Mouse (Mus musculus) heart, embryonic 16.5 days (tissue): ENCODE data around the gene Fkbp2. TPM values are rescaled to one million over a fixed set of nuclear protein-coding genes. Genes with fewer than 3 reads are reported as not detected.

Source experiments
- ATAC-seq: fragments of 200-750 bp; cut with Nextera tagmentation; replicated peaks from 2 replicates; pipeline ENCODE4 v1.8.0; 2017; ENCODE audit warnings: moderate number of reproducible peaks; ENCODE audit not compliant: insufficient read depth, low FRiP score; ENCODE audit errors: extremely low read depth
- H3K27ac ChIP-seq: fragments of 300-500 bp; sonication (generic); 2 replicates; pipeline ENCODE4 v1.5.1; 2014; ENCODE audit warnings: mild to moderate bottlenecking, low read length, control low read depth, moderate library complexity
- H3K27me3 ChIP-seq: fragments of 300-500 bp; sonication (generic); 2 replicates; pipeline ENCODE4 v1.6.1; 2014; ENCODE audit warnings: low read length, mixed read lengths; ENCODE audit not compliant: control insufficient read depth, insufficient read depth
- H3K36me3 ChIP-seq: fragments of 300-500 bp; sonication (generic); 2 replicates; pipeline ENCODE4 v1.6.1; 2014; ENCODE audit not compliant: control insufficient read depth, insufficient read depth
- H3K4me1 ChIP-seq: fragments of 300-500 bp; sonication (generic); 2 replicates; pipeline ENCODE4 v1.6.1; 2014; ENCODE audit warnings: low read length, mixed read lengths; ENCODE audit not compliant: control insufficient read depth, insufficient read depth
- H3K4me2 ChIP-seq: fragments of 300-500 bp; sonication (generic); 2 replicates; pipeline ENCODE4 v1.6.1; 2014; ENCODE audit warnings: low read depth, mild to moderate bottlenecking, control low read depth, low read length
- H3K4me3 ChIP-seq: fragments of 300-500 bp; sonication (generic); 2 replicates; pipeline ENCODE4 v1.5.1; 2014; ENCODE audit warnings: mild to moderate bottlenecking, control low read depth, low read length
- H3K9ac ChIP-seq: fragments of 300-500 bp; sonication (generic); 2 replicates; pipeline ENCODE4 v1.6.1; 2014; ENCODE audit warnings: low read length, control low read depth
- H3K9me3 ChIP-seq: fragments of 300-500 bp; sonication (generic); replicated peaks from 2 replicates; pipeline ENCODE4 v1.6.1; 2016; ENCODE audit warnings: low read length; ENCODE audit not compliant: control insufficient read depth
- WGBS: fragments of 180-500 bp; shearing (Covaris S2); extraction: QIAGEN DNeasy Blood & Tissue Kit; methylation state at CpG from one replicate; pipeline ENCODE4 v1.1.7; 2014; 5-methylcytosine and 5-hydroxymethylcytosine counted together
- polyA plus RNA-seq: library from polyadenylated mRNA; unstranded; fragments of >200 nt; fragmentation: Nextera tagmentation; extraction: Ambion mirVana; gene quantifications from 2 replicates; pipeline ENCODE4 v1.2.1, GENCODE M21; 2015

Gene Fkbp2
- polyA plus RNA-seq, 1 experiment from 2014 or later, result 83.7 TPM

DNA sequence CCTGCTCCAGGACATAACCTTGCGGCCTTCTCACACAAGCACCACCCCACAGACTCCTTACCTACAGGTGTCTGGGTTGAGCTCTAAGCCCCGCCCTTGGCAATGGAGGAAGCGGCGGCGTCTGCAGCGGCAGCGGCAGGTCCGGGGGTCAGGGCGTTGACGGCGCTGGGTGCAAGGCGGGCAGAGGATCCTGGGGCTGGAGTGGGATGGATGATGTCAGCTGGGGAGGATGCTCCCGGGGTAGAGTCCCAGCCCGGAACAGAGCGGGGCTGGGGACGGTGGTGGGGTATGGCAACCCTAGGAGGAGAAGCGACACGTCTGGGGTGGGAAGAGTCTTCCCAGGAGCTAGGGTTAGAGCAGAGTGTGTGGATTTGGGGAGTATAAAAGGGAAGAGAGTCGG, 5.0 kb upstream of the Fkbp2 start:
- whole genome bisulfite sequencing, result 80% methylated on average over 19 of the region's 19 CpGs
- Histone ChIP-seq H3K27me3 (no peaks in the 10 kb centered on the region), H3K9ac (no peak overlapping the region), H3K4me2 (no peak overlapping the region), H3K27ac (no peak overlapping the region), H3K9me3 (no peaks in the 10 kb centered on the region), H3K36me3 (peaks cover 24% of the 10 kb centered on the region), H3K4me1 (peaks cover 24% of the 10 kb centered on the region), H3K4me3 (no peak overlapping the region)
- no peak for ATAC-seq

DNA sequence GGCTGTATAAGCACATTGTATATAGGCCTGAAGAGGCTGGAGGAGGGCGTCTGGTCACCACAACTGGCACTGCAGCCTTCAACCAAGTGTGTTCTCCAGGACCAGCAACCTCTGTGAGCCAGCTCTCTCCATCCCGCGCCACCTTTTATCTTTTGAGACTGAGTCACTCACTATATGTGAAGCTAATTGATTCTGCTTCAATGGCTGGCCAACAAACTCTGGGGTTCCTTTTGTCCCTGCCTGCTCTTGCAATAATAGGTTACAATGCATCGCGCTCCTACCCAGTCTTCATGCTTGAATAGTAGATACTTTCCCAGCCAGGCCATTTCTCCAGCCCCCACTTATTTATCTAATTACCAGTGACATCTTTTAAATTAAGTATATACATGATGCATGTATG, 3.3 kb upstream of the Fkbp2 start:
- no peak overlapping the region for H3K27ac ChIP-seq
- no peak overlapping the region for H3K4me3 ChIP-seq
- no peak overlapping the region for H3K9ac ChIP-seq
- H3K4me2 ChIP-seq, result no peak overlapping the region
- no peaks in the 10 kb centered on the region for H3K9me3 ChIP-seq
- no peaks in the 10 kb centered on the region for H3K27me3 ChIP-seq
- peaks cover 31% of the 10 kb centered on the region for H3K4me1 ChIP-seq
- H3K36me3 ChIP-seq, result peaks cover 25% of the 10 kb centered on the region
- no peak for ATAC-seq
- 97% methylated on average over 5 of the region's 5 CpGs for WGBS

DNA sequence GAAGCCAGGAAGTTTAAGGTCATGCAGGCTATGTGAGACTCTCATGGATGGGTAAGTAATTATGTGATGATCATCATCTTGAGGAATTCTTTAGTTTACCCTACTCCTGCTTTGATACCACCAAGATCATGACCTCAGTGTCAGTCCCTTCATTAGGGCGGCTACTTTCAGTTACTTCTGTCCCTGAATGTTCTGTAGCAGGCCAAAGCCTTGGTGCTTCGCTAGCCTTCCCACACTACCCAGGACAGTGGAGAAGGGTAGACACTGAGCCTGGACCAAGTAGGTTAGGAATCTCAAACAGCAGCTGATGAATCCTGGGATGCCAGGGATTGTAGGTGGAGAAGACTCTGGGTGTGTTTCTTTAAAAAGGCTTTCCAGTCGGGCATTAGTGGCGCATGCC, 1.2 kb upstream of the Fkbp2 start:
- ATAC-seq, result no peak
- H3K4me2 ChIP-seq, result peak overlapping the region; percentile 85
- no peaks in the 10 kb centered on the region for H3K27me3 ChIP-seq
- no peak overlapping the region for H3K9ac ChIP-seq
- no peaks in the 10 kb centered on the region for H3K9me3 ChIP-seq
- H3K4me3 ChIP-seq, result no peak overlapping the region
- peaks cover 41% of the 10 kb centered on the region for H3K36me3 ChIP-seq
- 80% methylated on average over 4 of the region's 4 CpGs for WGBS
- peaks cover 39% of the 10 kb centered on the region for H3K4me1 ChIP-seq
- peak overlapping the region; percentile 98 for H3K27ac ChIP-seq

GRCm38 (mm10) chr19:6979486-6980380, 568 bp downstream of the Fkbp2 start:
- H3K36me3 ChIP-seq, result peaks cover 38% of the 10 kb centered on the region
- H3K9ac ChIP-seq, result peak overlapping the region; percentile 81
- H3K27ac ChIP-seq, result peak overlapping the region; percentile 98
- H3K4me1 ChIP-seq, result peaks cover 34% of the 10 kb centered on the region
- H3K4me2 ChIP-seq, result peak overlapping the region; percentile 75
- WGBS, result under 1% methylated on average over 57 of the region's 59 CpGs
- H3K9me3 ChIP-seq, result no peaks in the 10 kb centered on the region
- peak; percentile 87 for ATAC-seq
- no peaks in the 10 kb centered on the region for H3K27me3 ChIP-seq
- H3K4me3 ChIP-seq, result peak overlapping the region; percentile 61

GRCm38 (mm10) chr19:6979001-6979479, 1.3 kb downstream of the Fkbp2 start:
- Histone ChIP-seq H3K9me3 (no peaks in the 10 kb centered on the region), H3K9ac (peak overlapping the region; percentile 81), H3K4me3 (peak overlapping the region; percentile 61), H3K27me3 (no peaks in the 10 kb centered on the region), H3K4me2 (peak overlapping the region; percentile 75), H3K4me1 (peaks cover 35% of the 10 kb centered on the region), H3K27ac (peak overlapping the region; percentile 98), H3K36me3 (peaks cover 34% of the 10 kb centered on the region)
- ATAC-seq, result no peak
- WGBS, result 7% methylated on average over 11 of the region's 11 CpGs

DNA sequence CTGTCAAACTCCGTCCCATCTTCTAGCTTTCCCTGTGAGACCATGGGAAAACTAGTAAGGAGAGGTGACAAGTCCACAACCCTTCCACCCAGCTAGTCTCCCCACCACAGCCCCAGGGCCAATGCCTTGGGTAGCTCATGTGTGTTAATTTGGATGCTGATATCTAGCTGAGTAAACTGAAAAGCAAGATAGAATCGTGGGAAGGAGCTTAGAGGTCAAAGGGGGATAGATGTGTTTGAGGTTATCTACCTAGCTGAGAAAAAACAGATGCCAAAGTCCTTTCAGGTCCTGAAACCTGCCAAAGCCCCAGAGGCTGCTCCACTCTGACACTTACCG, 1.7 kb downstream of the Fkbp2 start:
- Histone ChIP-seq H3K4me3 (peak overlapping the region; percentile 61), H3K4me1 (peaks cover 40% of the 10 kb centered on the region), H3K9ac (peak overlapping the region; percentile 81), H3K9me3 (no peaks in the 10 kb centered on the region), H3K4me2 (peak overlapping the region; percentile 75), H3K27me3 (no peaks in the 10 kb centered on the region), H3K36me3 (peaks cover 30% of the 10 kb centered on the region), H3K27ac (peak overlapping the region; percentile 98; the same call in 1 of the 2 replicates)
- no peak for ATAC-seq
- WGBS, result 30% methylated on average over 3 of the region's 3 CpGs

- Histone ChIP-seq H3K4me3 (peak overlapping the region; percentile 61), H3K36me3 (peaks cover 27% of the 10 kb centered on the region), H3K27me3 (no peaks in the 10 kb centered on the region), H3K27ac (peak overlapping the region; percentile 98; the same call in 1 of the 2 replicates), H3K9me3 (no peaks in the 10 kb centered on the region), H3K9ac (peak overlapping the region; percentile 81), H3K4me1 (peaks cover 40% of the 10 kb centered on the region), H3K4me2 (peak overlapping the region; percentile 75)
- ATAC-seq, result no peak
- 69% methylated on average over 13 of the region's 13 CpGs for WGBS
These were observed 2.3 kb downstream of the Fkbp2 start for GRCm38 (mm10) chr19:6977759-6978638.

- H3K27ac ChIP-seq, result peak within 1 kb of the TSS; percentile 89
- H3K4me2 ChIP-seq, result peak within 1 kb of the TSS; percentile 91
- 1% methylated on average over 16 of the region's 16 CpGs for WGBS
- no peaks in the 10 kb centered on the region for H3K9me3 ChIP-seq
- H3K27me3 ChIP-seq, result no peaks in the 10 kb centered on the region
- H3K4me1 ChIP-seq, result peaks cover 38% of the 10 kb centered on the region
- H3K9ac ChIP-seq, result peak within 1 kb of the TSS; percentile 81
- no peak for ATAC-seq
- H3K36me3 ChIP-seq, result peaks cover 16% of the 10 kb centered on the region
- H3K4me3 ChIP-seq, result peak within 1 kb of the TSS; percentile 71
These were observed 4.5 kb downstream of the Fkbp2 start, which contains the start of gene Plcb3 for GRCm38 (mm10) chr19:6975537-6976521. TSS of gene Plcb3 (minus strand) at chr19:6976470.
